ENCODE assay signal across 8 mouse cellular contexts in the genomic region with DNA sequence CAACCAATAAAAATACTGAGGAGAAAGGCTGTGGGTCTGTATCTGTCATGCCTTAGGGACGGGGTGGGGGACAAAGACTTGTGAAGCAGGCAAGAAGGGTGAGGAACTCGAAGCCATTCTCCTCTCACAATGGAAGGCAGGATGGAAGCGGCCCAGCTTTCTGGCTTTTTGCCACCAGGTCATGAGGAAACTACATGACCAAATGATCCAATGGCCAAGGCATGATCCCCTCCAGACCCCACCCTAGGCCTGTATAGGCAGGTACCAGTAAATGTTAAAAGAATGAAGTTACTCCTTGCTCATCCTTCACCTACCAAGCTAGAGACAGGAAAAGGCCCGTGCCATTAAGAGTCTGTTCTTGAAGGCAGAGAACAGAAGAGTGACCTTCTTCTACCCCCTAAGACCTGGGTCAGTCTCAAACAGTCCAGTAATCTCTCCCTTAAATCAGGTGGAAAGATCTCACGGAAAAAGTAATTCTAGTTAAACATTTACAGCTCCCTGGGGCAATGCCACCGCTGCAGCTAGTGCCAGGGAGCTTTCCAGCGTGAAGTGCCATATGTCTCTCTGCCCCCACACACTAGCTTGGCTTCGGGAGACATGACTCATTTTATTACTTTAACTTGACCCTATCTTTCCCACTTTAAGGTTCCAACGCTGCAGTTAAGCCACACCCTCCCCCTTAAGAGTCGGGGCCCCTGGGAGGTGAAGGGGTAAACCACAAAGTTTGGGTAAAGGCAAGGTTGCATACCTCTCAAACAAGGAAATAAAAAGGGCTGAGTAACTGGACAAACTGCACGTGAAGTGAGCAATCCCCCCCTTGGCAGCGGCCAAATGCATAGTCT. TPM values are rescaled to one million over a fixed set of nuclear protein-coding genes. Genes with fewer than 3 reads are reported as not detected.
DNase-seq lines count a peak whose midpoint lies in the region; ATAC-seq and TF ChIP-seq lines count a peak whose summit lies in the region.

No protein-coding gene starts in this region.

- H3K27ac ChIP-seq in thymus, adult 2 months (ENCODE audit: control insufficient read depth, insufficient read depth, low read length): no peak overlapping the region
- H3K27ac ChIP-seq in embryonic facial prominence, embryonic 15.5 days (replicated peaks): no peak overlapping the region
- H3K27ac ChIP-seq in lung, embryonic 15.5 days: peak overlapping the region; percentile 56; the same call in 1 of the 2 replicates

- ATAC-seq in embryonic facial prominence, embryonic 15.5 days (ENCODE audit: insufficient number of reproducible peaks, low FRiP score, low TSS enrichment, low read depth): no peak
- no peak for ATAC-seq in lung, embryonic 15.5 days (ENCODE audit: borderline replicate concordance, extremely low read depth, low FRiP score, low TSS enrichment)
- ATAC-seq in monocyte, adult 5-6 weeks (replicated peaks; ENCODE audit: insufficient number of reproducible peaks, low FRiP score, low TSS enrichment, poor library complexity, severe bottlenecking): no peak

- H3K9me3 ChIP-seq in embryonic facial prominence, embryonic 15.5 days (replicated peaks): no peaks in the 10 kb centered on the region
- H3K9me3 ChIP-seq in lung, embryonic 15.5 days: no peaks in the 10 kb centered on the region

- peak overlapping the region; percentile 60 for H3K4me3 ChIP-seq in thymus, adult 2 months (ENCODE audit: control insufficient read depth, insufficient read depth, low read length)
- H3K4me3 ChIP-seq in embryonic facial prominence, embryonic 15.5 days (replicated peaks): peak overlapping the region; percentile 90
- peak overlapping the region; percentile 67 for H3K4me3 ChIP-seq in lung, embryonic 15.5 days

- H3K4me1 ChIP-seq in thymus, adult 2 months (replicated peaks; ENCODE audit: control insufficient read depth, insufficient read depth, low read length): peaks cover 15% of the 10 kb centered on the region
- H3K4me1 ChIP-seq in embryonic facial prominence, embryonic 15.5 days: peaks cover 33% of the 10 kb centered on the region
- H3K4me1 ChIP-seq in lung, embryonic 15.5 days: peaks cover 29% of the 10 kb centered on the region

- no peak for TF ChIP-seq CTCF in thymus, adult 2 months (IDR thresholded peaks at IDR 0.05; ENCODE audit: borderline replicate concordance, control insufficient read depth, extremely low read depth, insufficient read depth, low read length, poor library complexity)

- WGBS in thymus, adult 2 months: 57% methylated on average over 12 of the region's 12 CpGs
- WGBS in embryonic facial prominence, embryonic 15.5 days: 61% methylated on average over 12 of the region's 12 CpGs
- WGBS in lung, embryonic 15.5 days: 48% methylated on average over 12 of the region's 12 CpGs

- H3K36me3 ChIP-seq in thymus, adult 2 months (ENCODE audit: control insufficient read depth, insufficient read depth, low read length): no peaks in the 10 kb centered on the region
- peaks cover 9% of the 10 kb centered on the region; the same call in 1 of the 2 replicates for H3K36me3 ChIP-seq in embryonic facial prominence, embryonic 15.5 days
- H3K36me3 ChIP-seq in lung, embryonic 15.5 days: 0 out of 2 replicates have a peak, but pooled peaks cover 2% of the 10 kb centered on the region

- H3K9ac ChIP-seq in embryonic facial prominence, embryonic 15.5 days: peak overlapping the region; percentile 82; the same call in 1 of the 2 replicates
- peak overlapping the region; percentile 66 for H3K9ac ChIP-seq in lung, embryonic 15.5 days

- TF ChIP-seq POLR2A in thymus, adult 2 months (IDR thresholded peaks at IDR 0.05; ENCODE audit: control insufficient read depth, extremely low read depth, insufficient read depth, low read length, poor library complexity): no peak

- H3K4me2 ChIP-seq in embryonic facial prominence, embryonic 15.5 days (replicated peaks): peak overlapping the region; percentile 71
- H3K4me2 ChIP-seq in lung, embryonic 15.5 days: peak overlapping the region; percentile 75

- DNase-seq in thymus, adult 2 months: no peak
- no peak for DNase-seq in thymus, postnatal 14 days
- DNase-seq in kidney, adult 8-10 months: peak; percentile 88 to 94
- no peak for DNase-seq in Muller cell, postnatal 12 days (ENCODE audit: inconsistent ontology term)
- no peak for DNase-seq in ovary, postnatal 36 days (ENCODE audit: low spot score)

- H3K27me3 ChIP-seq in thymus, adult 2 months (ENCODE audit: control insufficient read depth, insufficient read depth, low read length): no peaks in the 10 kb centered on the region
- no peaks in the 10 kb centered on the region for H3K27me3 ChIP-seq in embryonic facial prominence, embryonic 15.5 days
- H3K27me3 ChIP-seq in lung, embryonic 15.5 days: no peaks in the 10 kb centered on the region

RNA-seq across cellular contexts. Expression of a gene that starts 1.2 kb away (rescaled TPM):
- 0.71 and 0.84 TPM in 2 replicates for polyA plus RNA-seq in thymus, adult 2 months (2012; rRNA removed)
- 1.1 and 1.9 TPM in 2 replicates for polyA plus RNA-seq in embryonic facial prominence, embryonic 15.5 days (2015; fragmentation: Nextera tagmentation; extraction: Ambion mirVana)
- 1.3 and 1.7 TPM in 2 replicates for polyA plus RNA-seq in lung, embryonic 15.5 days (2015; fragmentation: Nextera tagmentation; extraction: Ambion mirVana)
- total RNA-seq in monocyte, adult 5-6 weeks (2017): 1.8 to 3.2 TPM in 2 of 3 replicates, not detected in the other

RNA-seq across cellular contexts. Expression of a gene that starts 1.3 kb away (rescaled TPM):
- 245 and 273 TPM in 2 replicates for polyA plus RNA-seq in thymus, adult 2 months (2012; rRNA removed)
- 160 and 165 TPM in 2 replicates for polyA plus RNA-seq in embryonic facial prominence, embryonic 15.5 days (2015; fragmentation: Nextera tagmentation; extraction: Ambion mirVana)
- polyA plus RNA-seq in lung, embryonic 15.5 days (2015; fragmentation: Nextera tagmentation; extraction: Ambion mirVana): 189 and 194 TPM in 2 replicates
- total RNA-seq in monocyte, adult 5-6 weeks (2017): 18.8 to 43.1 TPM (median 26.8 TPM) in 3 replicates

RNA-seq across cellular contexts. Expression of a gene that starts 17.2 kb away (rescaled TPM):
- polyA plus RNA-seq in thymus, adult 2 months (2012; rRNA removed): 1.2 TPM in 2 replicates
- 12.5 and 14.3 TPM in 2 replicates for polyA plus RNA-seq in embryonic facial prominence, embryonic 15.5 days (2015; fragmentation: Nextera tagmentation; extraction: Ambion mirVana)
- polyA plus RNA-seq in lung, embryonic 15.5 days (2015; fragmentation: Nextera tagmentation; extraction: Ambion mirVana): 3.7 and 5.0 TPM in 2 replicates
- 0.11 to 1.7 TPM (median 0.19 TPM) in 3 replicates for total RNA-seq in monocyte, adult 5-6 weeks (2017)

RNA-seq across cellular contexts. Expression of a gene that starts 24.1 kb away (rescaled TPM):
- polyA plus RNA-seq in thymus, adult 2 months (2012; rRNA removed): 88.3 and 92.6 TPM in 2 replicates
- 122 and 133 TPM in 2 replicates for polyA plus RNA-seq in embryonic facial prominence, embryonic 15.5 days (2015; fragmentation: Nextera tagmentation; extraction: Ambion mirVana)
- 127 and 128 TPM in 2 replicates for polyA plus RNA-seq in lung, embryonic 15.5 days (2015; fragmentation: Nextera tagmentation; extraction: Ambion mirVana)
- total RNA-seq in monocyte, adult 5-6 weeks (2017): 42.7 to 62.9 TPM (median 53.8 TPM) in 3 replicates

RNA-seq across cellular contexts. Expression of a gene that starts 24.5 kb away (rescaled TPM):
- 176 and 192 TPM in 2 replicates for polyA plus RNA-seq in thymus, adult 2 months (2012; rRNA removed)
- polyA plus RNA-seq in embryonic facial prominence, embryonic 15.5 days (2015; fragmentation: Nextera tagmentation; extraction: Ambion mirVana): 141 and 143 TPM in 2 replicates
- 146 and 165 TPM in 2 replicates for polyA plus RNA-seq in lung, embryonic 15.5 days (2015; fragmentation: Nextera tagmentation; extraction: Ambion mirVana)
- total RNA-seq in monocyte, adult 5-6 weeks (2017): 266 to 274 TPM (median 274 TPM) in 3 replicates

Comparison
In these comparisons a context has a peak if more than half of its experiments do, and no peak if none do; other contexts are left out.
1. DNase-seq: peak in kidney, adult 8-10 months (2 of 2); none in thymus, adult 2 months (single experiment), thymus, postnatal 14 days (single experiment), Muller cell, postnatal 12 days (single experiment) and ovary, postnatal 36 days (single experiment).
2. Peak in every context shown above with its lines, with median percentiles within 50 percentile points of each other: H3K4me3 ChIP-seq.